Mouse (Mus musculus): ENCODE measurements around the gene Ccdc84.

Gene Ccdc84

DNA sequence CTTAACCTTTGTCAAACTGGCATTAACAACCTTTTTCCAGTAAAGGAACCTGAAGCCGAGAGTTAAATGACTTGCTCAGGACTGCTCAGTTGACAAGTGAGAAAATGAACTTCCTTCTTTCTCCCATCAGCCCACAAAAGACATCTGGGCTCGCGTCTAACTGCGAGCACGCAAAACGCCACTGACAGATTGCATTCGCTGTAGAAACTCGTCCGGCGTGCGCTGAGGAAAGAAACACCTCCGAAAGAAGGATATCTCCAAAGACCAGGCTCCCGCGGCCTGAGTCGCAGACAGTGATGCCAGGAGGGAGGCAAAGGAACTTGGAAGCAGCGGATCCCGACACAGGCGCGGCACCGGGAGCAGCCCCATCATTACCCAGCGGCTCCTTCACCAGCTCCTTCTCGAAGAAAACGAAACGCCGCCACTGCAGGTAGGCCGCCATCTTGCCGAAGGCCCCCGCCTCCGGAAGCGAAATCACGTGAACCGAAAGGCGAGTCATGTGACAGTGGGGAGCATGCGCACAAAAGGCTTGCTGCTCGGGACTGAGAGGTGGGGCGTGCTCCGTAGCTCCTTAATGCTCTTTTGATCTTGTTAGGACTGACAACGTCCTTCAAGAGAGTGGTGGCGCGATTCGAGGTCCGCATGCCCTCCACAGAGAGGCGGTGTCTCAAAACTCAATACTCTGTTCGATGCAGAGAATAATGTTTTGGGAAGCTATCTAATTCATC, 57.0 kb downstream of the Ccdc84 start, which contains the start of gene Vps11:
Vps11 (minus strand) TSS at position 481 of the 728 bp plus-strand sequence.
- peak; percentile 95 for DNase-seq

All from right cerebral cortex, postnatal 14 days (tissue).